Mouse (Mus musculus): Measurements from ENCODE around the gene Slc22a17. TPM values are rescaled to one million over a fixed set of nuclear protein-coding genes. Genes with fewer than 3 reads are reported as not detected.

Slc22a17 gene
- polyA plus RNA-seq, 1 experiment from 2014 or later: 114 TPM

DNA sequence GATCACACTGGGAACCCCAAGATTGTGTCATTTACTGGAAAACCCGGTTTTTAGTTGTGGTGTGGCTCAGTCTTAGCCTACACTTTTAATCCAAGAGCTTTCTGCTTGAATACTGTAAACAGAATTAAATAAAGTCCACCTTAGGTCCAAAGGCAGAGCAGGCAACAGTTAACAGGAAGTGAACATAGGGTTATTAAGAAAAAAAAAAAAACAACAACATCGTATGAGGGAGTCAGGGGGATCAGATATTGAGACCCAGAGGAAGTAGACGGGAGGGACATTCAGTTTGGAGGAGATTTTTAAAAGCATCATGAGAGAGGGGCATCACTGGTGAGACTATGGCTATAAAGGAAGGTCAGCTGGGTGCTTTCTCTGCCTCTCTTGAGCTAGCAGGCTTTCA, 46.7 kb downstream of the Slc22a17 start:
- no peak overlapping the region for H3K9ac ChIP-seq
- H3K27ac ChIP-seq: no peak overlapping the region
- no peaks in the 10 kb centered on the region for H3K36me3 ChIP-seq
- no peak for ATAC-seq (ENCODE audit: insufficient number of reproducible peaks, insufficient read depth, low FRiP score, low TSS enrichment)
- no peaks in the 10 kb centered on the region for H3K9me3 ChIP-seq
- H3K4me2 ChIP-seq (replicated peaks): no peak overlapping the region
- no peaks in the 10 kb centered on the region for H3K4me1 ChIP-seq
- H3K27me3 ChIP-seq: no peaks in the 10 kb centered on the region
- H3K4me3 ChIP-seq: no peak overlapping the region
- WGBS: 51% methylated on average over 3 of the region's 3 CpGs

DNA sequence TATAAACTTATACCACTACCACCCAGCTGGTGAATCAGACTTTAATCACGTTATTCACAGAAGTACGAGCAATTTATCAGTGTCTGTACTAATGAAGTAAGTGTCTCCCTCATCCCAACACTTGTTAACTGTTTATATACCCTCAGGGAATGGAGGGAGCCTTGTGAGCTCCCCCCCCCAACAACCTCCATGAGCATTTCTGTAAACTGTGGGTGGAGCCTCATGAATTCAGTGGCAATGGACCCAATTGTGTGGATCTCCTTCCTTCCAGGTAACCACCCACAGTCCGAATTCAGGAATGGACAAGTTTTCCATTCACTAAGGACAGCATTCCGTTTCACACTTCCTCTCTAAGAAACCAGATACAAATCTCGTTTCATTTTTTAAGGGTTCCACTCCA, 47.3 kb downstream of the Slc22a17 start:
- WGBS: 83% methylated on average over 5 of the region's 5 CpGs
- no peak overlapping the region for H3K4me2 ChIP-seq (replicated peaks)
- no peaks in the 10 kb centered on the region for H3K36me3 ChIP-seq
- no peak overlapping the region for H3K4me3 ChIP-seq
- H3K4me1 ChIP-seq: no peaks in the 10 kb centered on the region
- H3K27me3 ChIP-seq: no peaks in the 10 kb centered on the region
- H3K27ac ChIP-seq: no peak overlapping the region
- ATAC-seq (ENCODE audit: insufficient number of reproducible peaks, insufficient read depth, low FRiP score, low TSS enrichment): no peak
- no peak overlapping the region for H3K9ac ChIP-seq
- no peaks in the 10 kb centered on the region for H3K9me3 ChIP-seq

DNA sequence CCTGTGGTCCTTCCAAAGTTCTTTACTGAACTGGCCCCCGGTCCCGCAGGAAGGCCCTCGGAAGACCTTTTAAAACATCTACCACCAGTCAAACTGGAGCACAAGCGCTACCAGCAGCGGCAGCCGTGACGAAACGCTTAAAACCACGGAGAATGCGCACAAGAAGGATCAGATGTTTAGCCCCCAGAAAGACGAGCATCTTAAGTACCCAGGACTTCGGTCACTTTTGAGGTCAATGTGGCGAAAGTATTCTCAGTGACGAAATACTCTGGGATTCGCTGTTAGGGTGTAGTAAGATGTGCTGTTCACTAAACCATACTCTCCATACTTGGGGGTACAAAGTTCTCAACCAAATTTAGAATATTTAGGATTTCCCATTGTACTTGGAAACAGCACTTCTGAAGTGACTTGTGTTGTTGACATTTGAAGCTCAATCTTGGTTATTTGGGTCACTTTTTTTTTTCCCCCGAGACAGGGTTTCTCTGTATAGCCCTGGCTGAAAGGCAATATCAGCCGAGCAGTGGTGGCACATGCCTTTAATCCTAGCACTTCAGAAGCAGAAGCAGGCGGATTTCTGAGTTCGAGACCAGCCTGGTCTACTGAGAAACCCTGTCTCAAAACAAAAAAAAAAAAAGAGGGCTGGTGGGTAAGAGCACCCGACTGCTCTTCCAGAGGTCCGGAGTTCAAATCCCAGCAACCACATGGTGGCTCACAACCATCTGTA, 48.5 kb downstream of the Slc22a17 start:
- ATAC-seq (ENCODE audit: insufficient number of reproducible peaks, insufficient read depth, low FRiP score, low TSS enrichment): no peak
- no peaks in the 10 kb centered on the region for H3K27me3 ChIP-seq
- H3K27ac ChIP-seq: peak overlapping the region; percentile 65; the same call in 1 of the 2 replicates
- peak overlapping the region; percentile 60 for H3K4me2 ChIP-seq (replicated peaks)
- H3K36me3 ChIP-seq: no peaks in the 10 kb centered on the region
- WGBS: 18% methylated on average over 21 of the region's 21 CpGs
- no peaks in the 10 kb centered on the region for H3K9me3 ChIP-seq
- H3K4me1 ChIP-seq: no peaks in the 10 kb centered on the region
- H3K9ac ChIP-seq: peak overlapping the region; percentile 88
- peak overlapping the region; percentile 86 for H3K4me3 ChIP-seq

DNA sequence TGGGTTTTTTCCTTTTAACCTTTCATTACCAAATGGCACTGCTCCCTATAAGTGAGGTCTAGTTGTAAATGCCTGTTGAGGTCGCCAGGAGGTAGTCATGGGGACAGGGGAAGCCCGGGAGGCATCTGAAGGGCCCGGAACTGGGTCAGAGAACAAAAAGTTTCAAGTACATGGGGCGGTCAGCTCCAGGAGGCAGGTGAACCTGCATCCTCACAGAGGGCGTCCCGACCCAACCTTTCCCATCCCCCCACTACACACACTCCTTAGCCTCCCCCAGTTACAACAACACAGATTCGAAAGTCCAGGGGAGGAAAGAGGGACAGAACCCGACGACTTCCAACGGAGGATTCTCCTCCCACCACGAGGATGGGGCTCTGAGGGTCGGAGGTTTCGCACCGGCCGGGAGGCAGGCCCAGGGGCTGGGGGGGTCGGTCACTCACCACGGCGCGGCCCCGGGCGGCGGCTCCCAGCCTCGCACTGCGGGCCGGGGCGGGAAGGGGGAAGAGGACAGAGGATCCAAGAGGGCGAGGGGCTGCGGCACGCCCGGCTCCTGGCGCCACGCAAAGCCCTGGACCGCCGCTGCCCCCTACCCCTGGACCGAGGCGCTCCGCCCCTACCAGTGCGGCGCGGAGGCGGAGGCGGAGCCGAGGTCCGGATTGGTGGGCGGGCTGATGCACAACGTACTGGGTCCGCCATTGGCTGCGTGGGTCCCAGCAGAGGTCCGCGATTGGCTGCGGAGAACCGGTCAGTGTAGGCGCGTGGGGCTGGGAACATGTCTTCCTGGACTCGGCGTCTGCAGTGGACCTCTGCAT, 49.2 kb downstream of the Slc22a17 start:
- under 1% methylated on average over 55 of the region's 56 CpGs for WGBS
- Histone ChIP-seq H3K27ac (peak overlapping the region; percentile 72), H3K36me3 (no peaks in the 10 kb centered on the region), H3K9ac (peak overlapping the region; percentile 88), H3K9me3 (no peaks in the 10 kb centered on the region), H3K27me3 (no peaks in the 10 kb centered on the region), H3K4me2 (replicated peaks) (peak overlapping the region; percentile 60), H3K4me3 (peak overlapping the region; percentile 86), H3K4me1 (no peaks in the 10 kb centered on the region)
- ATAC-seq (ENCODE audit: insufficient number of reproducible peaks, insufficient read depth, low FRiP score, low TSS enrichment): peak; percentile 100

DNA sequence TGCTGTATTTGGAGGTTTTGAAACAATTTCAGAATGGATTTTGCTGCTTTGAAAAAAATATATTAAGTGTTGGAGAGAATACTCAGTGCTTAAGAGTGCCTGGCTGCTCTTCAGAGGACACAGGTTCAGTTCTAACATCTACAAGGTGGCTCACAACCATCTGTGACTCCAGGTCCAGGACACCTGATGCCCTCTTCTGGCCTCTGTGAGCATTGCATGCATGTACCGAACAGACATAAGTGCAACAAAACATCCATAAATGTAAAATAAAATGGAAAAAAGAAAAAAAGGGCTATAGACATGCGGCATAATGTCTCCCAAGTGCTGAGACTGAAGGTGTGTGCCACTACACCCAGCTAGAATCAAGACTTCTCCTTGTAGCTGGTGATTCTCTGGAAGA, 52.4 kb downstream of the Slc22a17 start:
- no peaks in the 10 kb centered on the region for H3K27me3 ChIP-seq
- H3K27ac ChIP-seq: no peak overlapping the region
- H3K9me3 ChIP-seq: no peaks in the 10 kb centered on the region
- no peak overlapping the region for H3K4me2 ChIP-seq (replicated peaks)
- H3K36me3 ChIP-seq: peaks cover 23% of the 10 kb centered on the region
- H3K4me3 ChIP-seq: no peak overlapping the region
- no peaks in the 10 kb centered on the region for H3K4me1 ChIP-seq
- ATAC-seq (ENCODE audit: insufficient number of reproducible peaks, insufficient read depth, low FRiP score, low TSS enrichment): no peak
- WGBS: 52% methylated on average over 2 of the region's 2 CpGs
- H3K9ac ChIP-seq: no peak overlapping the region

DNA sequence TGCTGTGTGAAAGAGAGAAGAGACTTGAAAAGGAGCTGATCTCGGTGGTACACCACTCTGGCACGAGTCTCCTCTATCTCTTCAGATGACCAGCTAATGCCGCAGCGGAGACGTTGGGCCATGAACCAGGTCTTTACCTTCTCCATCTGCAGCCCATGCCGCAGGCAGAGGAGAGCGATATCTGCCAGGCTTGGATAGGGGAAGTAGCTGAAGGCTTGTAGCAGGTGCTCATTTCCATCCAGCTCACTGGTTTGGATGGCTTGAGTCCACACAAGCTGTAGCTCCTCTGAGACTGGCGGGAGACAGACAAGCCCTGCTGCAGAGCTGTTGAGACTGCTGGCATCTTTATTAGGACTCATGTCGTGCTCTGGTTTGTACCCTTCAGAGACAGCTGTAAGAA, 55.0 kb downstream of the Slc22a17 start:
- Histone ChIP-seq H3K4me3 (no peak overlapping the region), H3K4me1 (no peaks in the 10 kb centered on the region), H3K27ac (no peak overlapping the region), H3K27me3 (no peaks in the 10 kb centered on the region), H3K4me2 (replicated peaks) (no peak overlapping the region), H3K36me3 (peaks cover 26% of the 10 kb centered on the region), H3K9ac (no peak overlapping the region), H3K9me3 (no peaks in the 10 kb centered on the region)
- no peak for ATAC-seq (ENCODE audit: insufficient number of reproducible peaks, insufficient read depth, low FRiP score, low TSS enrichment)
- 94% methylated on average over 9 of the region's 9 CpGs for WGBS

DNA sequence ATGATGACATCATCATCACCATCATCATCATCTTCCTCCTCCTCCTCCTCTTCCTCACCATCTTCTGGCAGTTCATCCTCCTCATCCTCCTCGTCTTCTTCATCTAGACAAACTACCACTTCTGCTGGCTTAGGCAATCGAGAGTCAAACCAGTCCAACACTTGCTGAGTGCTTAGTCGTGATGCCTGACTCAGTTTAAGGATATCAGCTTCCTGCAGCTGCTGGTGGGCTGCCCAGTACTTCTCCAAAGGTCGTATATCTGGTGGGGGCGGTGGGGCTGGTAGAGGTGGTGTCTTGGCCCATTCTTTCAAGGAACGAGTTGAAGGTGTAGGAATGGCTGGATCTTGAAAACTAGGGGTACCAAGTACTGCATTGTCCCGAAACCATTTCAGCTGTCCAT, 56.2 kb downstream of the Slc22a17 start:
- WGBS: 91% methylated on average over 7 of the region's 7 CpGs
- Histone ChIP-seq H3K36me3 (peaks cover 26% of the 10 kb centered on the region), H3K4me1 (no peaks in the 10 kb centered on the region), H3K27me3 (no peaks in the 10 kb centered on the region), H3K9ac (no peak overlapping the region), H3K9me3 (no peaks in the 10 kb centered on the region), H3K4me2 (replicated peaks) (no peak overlapping the region), H3K4me3 (no peak overlapping the region), H3K27ac (no peak overlapping the region)
- ATAC-seq (ENCODE audit: insufficient number of reproducible peaks, insufficient read depth, low FRiP score, low TSS enrichment): no peak

MicroRNAs encoded within 50 kb of the gene (microRNA counts, 519-probe panel; counts per million panel counts)
- 460 counts per million, percentile 65 among the panel's probes with 10 or more counts for microRNA mmu-miR-208a

Small RNAs within 50 kb of the gene (microRNA-seq; reads per million reads assigned to microRNA genes)
- gene Mir208a: 7.4 reads per million, percentile 23 among the genes with 10 or more reads in this experiment

Other genes starting within 250 kb of the Slc22a17 start
- gene 1700123O20Rik, start 226.9 kb downstream of the Slc22a17 start, polyA plus RNA-seq (2016; fragmentation: Nextera tagmentation; extraction: Ambion mirVana): 94.4 and 106 TPM in 2 replicates
- 150 and 157 TPM in 2 replicates for gene Acin1, start 226.2 kb downstream of the Slc22a17 start, polyA plus RNA-seq (2016; fragmentation: Nextera tagmentation; extraction: Ambion mirVana)
- 0.09 and 0.19 TPM in 2 replicates for gene Gm29776, start 214.3 kb downstream of the Slc22a17 start, polyA plus RNA-seq (2016; fragmentation: Nextera tagmentation; extraction: Ambion mirVana)
- gene Cebpe, start 201.0 kb downstream of the Slc22a17 start, polyA plus RNA-seq (2016; fragmentation: Nextera tagmentation; extraction: Ambion mirVana): 0.42 TPM in 1 of 2 replicates, not detected in the other
- 3.3 and 4.4 TPM in 2 replicates for gene Slc7a8, start 131.2 kb downstream of the Slc22a17 start, polyA plus RNA-seq (2016; fragmentation: Nextera tagmentation; extraction: Ambion mirVana)
- not detected in 2 replicates for gene Rnf212b, start 99.0 kb downstream of the Slc22a17 start, polyA plus RNA-seq (2016; fragmentation: Nextera tagmentation; extraction: Ambion mirVana)
- 12.6 and 14.2 TPM in 2 replicates for gene Homez, start 42.2 kb downstream of the Slc22a17 start, polyA plus RNA-seq (2016; fragmentation: Nextera tagmentation; extraction: Ambion mirVana)
- gene Ppp1r3e, start 35.6 kb downstream of the Slc22a17 start, polyA plus RNA-seq (2016; fragmentation: Nextera tagmentation; extraction: Ambion mirVana): 0.56 and 1.3 TPM in 2 replicates
- 2.8 and 3.6 TPM in 2 replicates for gene Bcl2l2, start 29.8 kb downstream of the Slc22a17 start, polyA plus RNA-seq (2016; fragmentation: Nextera tagmentation; extraction: Ambion mirVana)
- 0.24 TPM in 1 of 2 replicates, not detected in the other for gene Gm20521, start 29.7 kb downstream of the Slc22a17 start, polyA plus RNA-seq (2016; fragmentation: Nextera tagmentation; extraction: Ambion mirVana)
- 199 and 201 TPM in 2 replicates for gene Pabpn1, start 20.6 kb downstream of the Slc22a17 start, polyA plus RNA-seq (2016; fragmentation: Nextera tagmentation; extraction: Ambion mirVana)
- 49.0 and 49.3 TPM in 2 replicates for gene Efs, start 13.0 kb upstream of the Slc22a17 start, polyA plus RNA-seq (2016; fragmentation: Nextera tagmentation; extraction: Ambion mirVana)
- gene Il25, start 19.6 kb upstream of the Slc22a17 start, polyA plus RNA-seq (2016; fragmentation: Nextera tagmentation; extraction: Ambion mirVana): 0.15 TPM in 1 of 2 replicates, not detected in the other
- gene Cmtm5, start 23.1 kb upstream of the Slc22a17 start, polyA plus RNA-seq (2016; fragmentation: Nextera tagmentation; extraction: Ambion mirVana): 6.2 and 9.5 TPM in 2 replicates
- 2.2 and 3.2 TPM in 2 replicates for gene Myh6, start 53.8 kb upstream of the Slc22a17 start, polyA plus RNA-seq (2016; fragmentation: Nextera tagmentation; extraction: Ambion mirVana)
- not detected in 2 replicates for gene Gm17428, start 63.8 kb upstream of the Slc22a17 start, polyA plus RNA-seq (2016; fragmentation: Nextera tagmentation; extraction: Ambion mirVana)
- gene Myh7, start 81.5 kb upstream of the Slc22a17 start, polyA plus RNA-seq (2016; fragmentation: Nextera tagmentation; extraction: Ambion mirVana): 7.6 and 8.3 TPM in 2 replicates
- 79.9 and 81.3 TPM in 2 replicates for gene Ngdn, start 102.3 kb upstream of the Slc22a17 start, polyA plus RNA-seq (2016; fragmentation: Nextera tagmentation; extraction: Ambion mirVana)
- gene Zfhx2, start 179.2 kb upstream of the Slc22a17 start, polyA plus RNA-seq (2016; fragmentation: Nextera tagmentation; extraction: Ambion mirVana): 7.9 TPM in 2 replicates
- gene Thtpa, start 181.7 kb upstream of the Slc22a17 start, polyA plus RNA-seq (2016; fragmentation: Nextera tagmentation; extraction: Ambion mirVana): 22.2 and 24.2 TPM in 2 replicates
- 14.8 and 17.2 TPM in 2 replicates for gene Ap1g2, start 193.5 kb upstream of the Slc22a17 start, polyA plus RNA-seq (2016; fragmentation: Nextera tagmentation; extraction: Ambion mirVana)
- 2.6 and 2.9 TPM in 2 replicates for gene Jph4, start 203.8 kb upstream of the Slc22a17 start, polyA plus RNA-seq (2016; fragmentation: Nextera tagmentation; extraction: Ambion mirVana)